Mouse (Mus musculus) layer of hippocampus, adult 11-12 months (tissue): ENCODE data around the gene Serpinf1.
"Not testable (repeated sequence)": the region's sequence is repeated elsewhere in the genome, so short reads cannot be mapped to it uniquely, and the experiment has no call there.

Source experiments
- DNase-seq: peaks from one replicate; pipeline ENCODE4 v3.0.0; 2022; ENCODE audit warnings: low spot score

Serpinf1 gene

GRCm38 (mm10) chr11:75421375-75422012 is 1.0 kb downstream of the Serpinf1 start:
- DNase-seq: no peak

GRCm38 (mm10) chr11:75420810-75421374 is 1.6 kb downstream of the Serpinf1 start:
- no peak for DNase-seq

- DNase-seq: no peak
Measured at GRCm38 (mm10) chr11:75420037-75420436, 2.5 kb downstream of the Serpinf1 start.

- no peak for DNase-seq
Measured at GRCm38 (mm10) chr11:75415994-75416393, 6.5 kb downstream of the Serpinf1 start.

- peak; percentile 46 for DNase-seq
Measured at GRCm38 (mm10) chr11:75415096-75415495, 7.4 kb downstream of the Serpinf1 start.

- no peak for DNase-seq
Measured at GRCm38 (mm10) chr11:75410591-75410990, 11.9 kb downstream of the Serpinf1 start.

GRCm38 (mm10) chr11:75409679-75410575 is 12.6 kb downstream of the Serpinf1 start:
- no peak for DNase-seq

GRCm38 (mm10) chr11:75406865-75407264 is 15.6 kb downstream of the Serpinf1 start:
- no peak for DNase-seq

- no peak for DNase-seq
Measured at GRCm38 (mm10) chr11:75406104-75406503, 16.4 kb downstream of the Serpinf1 start.

GRCm38 (mm10) chr11:75404801-75405200 is 17.7 kb downstream of the Serpinf1 start:
- DNase-seq: no peak

- no peak for DNase-seq
Measured at GRCm38 (mm10) chr11:75403301-75404052, 19.0 kb downstream of the Serpinf1 start.

- DNase-seq: peak; percentile 75
Measured at GRCm38 (mm10) chr11:75402271-75402690, 20.2 kb downstream of the Serpinf1 start.

GRCm38 (mm10) chr11:75400099-75400498 is 22.4 kb downstream of the Serpinf1 start:
- DNase-seq: peak; percentile 46

GRCm38 (mm10) chr11:75399411-75399841 is 23.1 kb downstream of the Serpinf1 start:
- DNase-seq: peak; percentile 58

GRCm38 (mm10) chr11:75397452-75397851 is 25.0 kb downstream of the Serpinf1 start:
- no peak for DNase-seq

GRCm38 (mm10) chr11:75395611-75396010 is 26.9 kb downstream of the Serpinf1 start:
- DNase-seq: no peak

- DNase-seq: not testable (repeated sequence)
Measured at GRCm38 (mm10) chr11:75383529-75383928, 39.0 kb downstream of the Serpinf1 start.

GRCm38 (mm10) chr11:75378786-75379185 is 43.7 kb downstream of the Serpinf1 start:
- DNase-seq: not testable (repeated sequence)

- no peak for DNase-seq
Measured at GRCm38 (mm10) chr11:75377125-75377524, 45.4 kb downstream of the Serpinf1 start.
